Mouse (Mus musculus) midbrain, embryonic 16.5 days (tissue): Measurements from ENCODE around the gene Abcb8. TPM values are rescaled to one million over a fixed set of nuclear protein-coding genes. Genes with fewer than 3 reads are reported as not detected.

Source experiments
- ATAC-seq: fragments of 200-750 bp; cut with Nextera tagmentation; 2 replicates; pipeline ENCODE4 v1.8.0; 2017; ENCODE audit warnings: moderate TSS enrichment
- H3K27ac ChIP-seq: fragments of 300-500 bp; sonication (generic); 2 replicates; pipeline ENCODE4 v1.5.1; 2014; ENCODE audit warnings: mild to moderate bottlenecking, low read length, mixed read lengths
- H3K27me3 ChIP-seq: fragments of 300-500 bp; sonication (generic); 2 replicates; pipeline ENCODE4 v1.6.1; 2014; ENCODE audit warnings: low read depth, low read length, mixed read lengths; ENCODE audit not compliant: control insufficient read depth, insufficient read depth
- H3K36me3 ChIP-seq: fragments of 300-500 bp; sonication (generic); 2 replicates; pipeline ENCODE4 v1.6.1; 2014; ENCODE audit warnings: mild to moderate bottlenecking, low read length, moderate library complexity, mixed read lengths; ENCODE audit not compliant: control insufficient read depth, insufficient read depth
- H3K4me1 ChIP-seq: fragments of 300-500 bp; sonication (generic); 2 replicates; pipeline ENCODE4 v1.6.1; 2014; ENCODE audit warnings: mild to moderate bottlenecking, low read length, mixed read lengths; ENCODE audit not compliant: control insufficient read depth, insufficient read depth
- H3K4me2 ChIP-seq: fragments of 300-500 bp; sonication (generic); 2 replicates; pipeline ENCODE4 v1.6.1; 2014; ENCODE audit warnings: mild to moderate bottlenecking, low read length, mixed read lengths
- H3K4me3 ChIP-seq: fragments of 300-500 bp; sonication (generic); 2 replicates; pipeline ENCODE4 v1.5.1; 2014; ENCODE audit warnings: low read depth, mild to moderate bottlenecking, low read length, moderate library complexity, mixed read lengths
- H3K9ac ChIP-seq: fragments of 300-500 bp; sonication (generic); 2 replicates; pipeline ENCODE4 v1.6.1; 2014; ENCODE audit warnings: low read depth, low read length, mixed read lengths
- H3K9me3 ChIP-seq: fragments of 300-500 bp; sonication (generic); replicated peaks from 2 replicates; pipeline ENCODE4 v1.6.1; 2014; ENCODE audit warnings: mild to moderate bottlenecking, low read length, mixed read lengths; ENCODE audit not compliant: control insufficient read depth, poor library complexity, severe bottlenecking
- WGBS: fragments of 180-500 bp; shearing (Covaris S2); extraction: QIAGEN DNeasy Blood & Tissue Kit; methylation state at CpG from one replicate; pipeline ENCODE4 v1.1.7; 2014; 5-methylcytosine and 5-hydroxymethylcytosine counted together
- polyA plus RNA-seq: library from polyadenylated mRNA; unstranded; fragments of >200 nt; fragmentation: Nextera tagmentation; extraction: Ambion mirVana; gene quantifications from 2 replicates; pipeline ENCODE4 v1.2.1, GENCODE M21; 2015

Gene Abcb8
- polyA plus RNA-seq, 1 experiment from 2014 or later, result 54.9 TPM

DNA sequence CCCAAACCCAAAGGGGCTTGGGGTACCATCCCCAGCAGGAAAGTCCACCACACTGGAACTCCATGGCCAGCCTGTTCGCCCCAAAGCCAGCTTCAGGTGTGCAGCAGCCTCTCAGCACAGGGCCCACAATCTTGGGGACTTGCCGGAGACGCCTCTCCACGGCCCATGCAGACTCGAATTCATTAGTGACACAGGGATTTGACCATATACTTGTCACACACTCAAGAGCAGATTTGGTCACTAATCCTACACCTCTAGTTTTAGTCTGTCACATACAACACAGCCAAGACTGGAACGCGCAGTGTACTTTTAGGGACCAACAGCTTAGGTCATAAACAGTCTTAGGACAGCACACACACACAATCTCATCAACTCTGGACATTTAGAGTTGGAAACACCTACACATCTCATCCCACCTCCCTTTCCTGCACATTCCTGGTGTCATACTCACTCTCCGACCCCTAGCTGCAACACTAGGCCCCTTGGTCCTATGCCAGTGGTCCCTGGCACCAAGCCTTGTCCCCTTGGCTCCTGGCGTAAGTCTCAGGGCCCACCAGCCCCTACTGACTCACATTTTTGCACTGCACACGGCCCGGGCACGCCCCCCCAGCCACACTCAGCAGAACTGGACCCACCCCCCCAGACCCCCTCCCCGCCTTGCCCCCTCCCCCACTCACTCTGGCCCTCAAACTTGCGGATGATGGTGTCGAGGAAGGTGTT, 42.8 kb upstream of the Abcb8 start:
- peaks cover 47% of the 10 kb centered on the region for H3K4me1 ChIP-seq
- H3K27me3 ChIP-seq, result no peaks in the 10 kb centered on the region
- peak overlapping the region; percentile 93 for H3K27ac ChIP-seq
- no peak for ATAC-seq
- peak overlapping the region; percentile 85 for H3K9ac ChIP-seq
- peak overlapping the region; percentile 80 for H3K4me3 ChIP-seq
- WGBS, result 29% methylated on average over 12 of the region's 15 CpGs
- H3K9me3 ChIP-seq, result no peaks in the 10 kb centered on the region
- H3K36me3 ChIP-seq, result no peaks in the 10 kb centered on the region
- H3K4me2 ChIP-seq, result peak overlapping the region; percentile 78

- Histone ChIP-seq H3K36me3 (no peaks in the 10 kb centered on the region), H3K4me2 (peak within 1 kb of the TSS; percentile 78), H3K4me1 (peaks cover 47% of the 10 kb centered on the region), H3K9ac (peak within 1 kb of the TSS; percentile 85), H3K27ac (peak within 1 kb of the TSS; percentile 93), H3K9me3 (no peaks in the 10 kb centered on the region), H3K4me3 (peak within 1 kb of the TSS; percentile 80), H3K27me3 (no peaks in the 10 kb centered on the region)
- 0% methylated on average over 44 of the region's 53 CpGs for WGBS
- ATAC-seq, result peak; percentile 55
These were observed 42.2 kb upstream of the Abcb8 start, which contains the start of gene Kcnh2 for GRCm38 (mm10) chr5:24351278-24351677. TSS of gene Kcnh2 (minus strand) at chr5:24351604.

DNA sequence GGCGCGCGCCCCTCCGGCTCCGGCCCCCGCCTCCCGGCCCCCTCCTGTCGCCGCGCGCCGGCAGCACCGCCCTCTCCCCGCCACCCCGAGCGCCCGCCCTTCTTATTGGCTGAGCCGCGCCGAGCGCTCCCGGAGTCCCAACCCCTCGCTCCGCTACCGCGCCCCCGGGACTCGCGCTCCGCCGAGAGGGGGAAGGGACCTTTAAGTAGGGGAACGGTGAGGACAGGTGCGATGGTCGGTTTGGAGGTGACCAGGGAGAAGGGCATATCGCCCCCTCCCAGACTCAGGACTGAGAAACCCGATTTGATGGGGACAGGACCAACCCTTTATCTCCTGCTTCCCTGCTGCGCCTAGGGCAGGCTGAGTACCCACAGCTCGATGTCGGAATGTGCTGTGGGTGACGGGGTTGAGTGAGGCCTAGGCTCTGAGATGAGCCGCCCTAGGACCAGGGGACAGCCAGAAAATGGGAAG, 41.7 kb upstream of the Abcb8 start:
- peaks cover 47% of the 10 kb centered on the region for H3K4me1 ChIP-seq
- WGBS, result 0% methylated on average over 26 of the region's 41 CpGs
- no peaks in the 10 kb centered on the region for H3K27me3 ChIP-seq
- peak overlapping the region; percentile 78 for H3K4me2 ChIP-seq
- no peaks in the 10 kb centered on the region for H3K9me3 ChIP-seq
- H3K9ac ChIP-seq, result peak overlapping the region; percentile 85
- H3K36me3 ChIP-seq, result no peaks in the 10 kb centered on the region
- H3K27ac ChIP-seq, result peak overlapping the region; percentile 93
- peak; percentile 87 for ATAC-seq
- peak overlapping the region; percentile 80 for H3K4me3 ChIP-seq

DNA sequence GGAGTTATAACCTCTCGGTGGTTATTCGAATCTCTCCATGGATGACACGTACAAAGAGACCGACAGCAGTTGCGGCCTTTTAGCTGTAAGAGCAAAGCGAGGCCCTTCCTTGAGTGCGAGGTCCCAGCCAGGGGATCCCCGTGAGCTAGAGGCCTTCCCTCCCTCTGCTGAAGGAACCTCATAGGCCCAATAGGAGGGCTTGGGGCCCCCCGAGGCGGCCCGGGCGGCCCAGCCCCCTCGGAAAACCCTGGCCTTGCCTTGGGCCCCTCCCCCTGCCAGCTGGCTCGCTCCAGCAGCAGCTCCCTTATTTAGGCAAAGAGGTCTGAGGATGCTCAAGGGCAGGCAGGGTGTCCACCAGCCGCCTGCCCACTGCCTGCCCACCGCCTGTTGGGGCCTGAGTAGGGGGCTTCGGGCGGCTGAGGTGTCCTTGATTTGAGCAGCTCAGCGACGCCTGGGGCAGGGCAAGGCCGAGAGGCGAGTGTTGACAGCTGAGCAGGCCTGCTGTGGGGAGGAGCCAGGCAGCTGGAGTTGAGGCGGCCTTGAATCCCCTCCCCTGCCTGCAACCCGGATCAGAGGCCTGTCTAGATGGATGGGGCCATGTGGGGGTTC, 41.1 kb upstream of the Abcb8 start:
- under 1% methylated on average over 24 of the region's 24 CpGs for WGBS
- H3K9ac ChIP-seq, result peak overlapping the region; percentile 85

GRCm38 (mm10) chr5:24353327-24353726, 40.1 kb upstream of the Abcb8 start:
- ATAC-seq, result no peak
- no peak overlapping the region; the same call in 1 of the 2 replicates for H3K9ac ChIP-seq
- peaks cover 40% of the 10 kb centered on the region for H3K4me1 ChIP-seq
- H3K27ac ChIP-seq, result no peak overlapping the region
- no peaks in the 10 kb centered on the region for H3K9me3 ChIP-seq
- no peak overlapping the region for H3K4me2 ChIP-seq
- H3K36me3 ChIP-seq, result no peaks in the 10 kb centered on the region
- 23% methylated on average over 4 of the region's 4 CpGs for WGBS
- H3K27me3 ChIP-seq, result no peaks in the 10 kb centered on the region
- H3K4me3 ChIP-seq, result no peak overlapping the region

More for the DNA sequence above, 41.1 kb upstream of the Abcb8 start:
- Histone ChIP-seq H3K27ac (peak overlapping the region; percentile 93), H3K27me3 (no peaks in the 10 kb centered on the region), H3K4me3 (peak overlapping the region; percentile 80), H3K9me3 (no peaks in the 10 kb centered on the region), H3K4me1 (peaks cover 47% of the 10 kb centered on the region), H3K4me2 (peak overlapping the region; percentile 78), H3K36me3 (no peaks in the 10 kb centered on the region)
- peak; percentile 30 for ATAC-seq

GRCm38 (mm10) chr5:24356764-24357163, 36.7 kb upstream of the Abcb8 start:
- Histone ChIP-seq H3K36me3 (no peaks in the 10 kb centered on the region), H3K27me3 (no peaks in the 10 kb centered on the region), H3K9ac (no peak overlapping the region), H3K4me2 (no peak overlapping the region), H3K27ac (no peak overlapping the region), H3K9me3 (no peaks in the 10 kb centered on the region), H3K4me1 (peaks cover 19% of the 10 kb centered on the region), H3K4me3 (no peak overlapping the region)
- no peak for ATAC-seq
- 54% methylated on average over 4 of the region's 4 CpGs for WGBS

- Histone ChIP-seq H3K4me1 (peaks cover 13% of the 10 kb centered on the region), H3K9me3 (no peaks in the 10 kb centered on the region), H3K36me3 (no peaks in the 10 kb centered on the region), H3K27me3 (no peaks in the 10 kb centered on the region), H3K9ac (no peak overlapping the region), H3K4me3 (no peak overlapping the region), H3K4me2 (no peak overlapping the region), H3K27ac (no peak overlapping the region)
- ATAC-seq, result no peak
- WGBS, result 18% methylated on average over 7 of the region's 7 CpGs
These were observed 36.0 kb upstream of the Abcb8 start for GRCm38 (mm10) chr5:24357461-24357860.

DNA sequence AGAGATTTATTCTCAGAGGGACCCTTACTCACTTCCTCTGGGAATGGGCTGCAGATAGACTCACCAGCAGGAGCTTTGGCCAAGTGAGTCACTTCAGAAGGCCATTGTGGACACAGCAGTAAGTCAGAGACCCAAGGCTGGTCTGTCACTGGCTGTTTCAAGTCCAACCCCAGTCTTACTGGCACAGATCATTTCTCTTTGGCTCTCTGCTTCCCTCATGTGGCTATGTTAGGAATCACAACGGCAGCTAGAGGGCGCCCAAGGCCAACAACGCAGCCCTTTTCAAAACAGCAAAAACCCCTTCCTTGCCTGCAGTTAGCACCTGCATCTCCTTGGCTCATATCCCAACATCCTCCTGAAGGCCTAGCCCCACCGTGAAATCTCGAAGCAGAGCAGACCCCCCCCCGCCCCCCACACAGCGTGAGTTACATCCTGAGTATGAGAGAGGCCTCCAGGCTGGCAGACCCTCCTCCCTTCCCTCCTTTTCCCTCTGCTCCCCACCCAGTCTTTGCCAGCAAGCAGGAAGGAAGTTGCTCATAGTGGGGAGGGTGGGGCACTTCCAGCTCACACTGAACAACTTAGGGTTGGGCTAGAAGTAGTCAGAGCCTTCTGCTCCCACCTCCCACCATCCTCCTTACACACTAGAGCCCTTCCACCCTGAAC, 32.5 kb upstream of the Abcb8 start:
- WGBS, result 0% methylated on average over 7 of the region's 7 CpGs
- Histone ChIP-seq H3K27ac (no peak overlapping the region), H3K27me3 (no peaks in the 10 kb centered on the region), H3K4me2 (no peak overlapping the region), H3K4me3 (no peak overlapping the region), H3K4me1 (0 out of 2 replicates have a peak, but pooled peaks cover 3% of the 10 kb centered on the region), H3K9me3 (no peaks in the 10 kb centered on the region), H3K36me3 (no peaks in the 10 kb centered on the region), H3K9ac (peak overlapping the region; percentile 41; the same call in 1 of the 2 replicates)
- peak; percentile 77 for ATAC-seq
